Mouse (Mus musculus) small intestine, adult 2 months (tissue): ENCODE data around the gene Sprr2a3. TPM values are rescaled to one million over a fixed set of nuclear protein-coding genes. Genes with fewer than 3 reads are reported as not detected.

Experiments used
- H3K27ac ChIP-seq: fragments of 200-500 bp; 2 replicates; pipeline ENCODE4 v1.5.1; 2012; ENCODE audit warnings: low read depth, low read length, control low read depth, inconsistent platforms; ENCODE audit not compliant: insufficient read depth
- H3K27me3 ChIP-seq: fragments of 200-500 bp; 2 replicates; pipeline ENCODE4 v1.6.1; 2012; ENCODE audit warnings: mild to moderate bottlenecking, moderate library complexity, low read length, inconsistent platforms; ENCODE audit not compliant: control insufficient read depth, insufficient read depth
- H3K36me3 ChIP-seq: fragments of 200-500 bp; 2 replicates; pipeline ENCODE4 v1.6.1; 2012; ENCODE audit warnings: mild to moderate bottlenecking, low read length, control low read depth, inconsistent platforms; ENCODE audit not compliant: control insufficient read depth, insufficient read depth
- H3K4me1 ChIP-seq: fragments of 200-500 bp; 2 replicates; pipeline ENCODE4 v1.6.1; 2012; ENCODE audit warnings: low read length, inconsistent platforms, mixed read lengths; ENCODE audit not compliant: control insufficient read depth, insufficient read depth, insufficient read length
- H3K4me3 ChIP-seq: fragments of 200-500 bp; 2 replicates; pipeline ENCODE4 v1.5.1; 2012; ENCODE audit warnings: low read depth, mild to moderate bottlenecking, control low read depth, inconsistent platforms, low read length, moderate library complexity
- CTCF ChIP-seq: fragments of 200-500 bp; IDR thresholded peaks from 2 replicates; pipeline ENCODE4 v1.5.1; 2012; ENCODE audit warnings: low read depth, mild to moderate bottlenecking, control low read depth, inconsistent platforms, low read length, moderate library complexity, mixed read lengths; ENCODE audit not compliant: insufficient replicate concordance, insufficient read length; ENCODE audit errors: extremely low read depth
- POLR2A ChIP-seq: fragments of 200-500 bp; IDR thresholded peaks from 2 replicates; pipeline ENCODE4 v1.6.1; 2012; ENCODE audit warnings: low read depth, mild to moderate bottlenecking, control low read depth, inconsistent platforms, low read length, moderate library complexity
- WGBS: fragments of 180-500 bp; shearing (Covaris S2); methylation state at CpG from one replicate; pipeline ENCODE4 v1.1.7; 2018; 5-methylcytosine and 5-hydroxymethylcytosine counted together
- polyA plus RNA-seq: library from polyadenylated mRNA; depleted of rRNA; stranded (reverse); fragments of >200 nt; gene quantifications from 2 replicates; pipeline ENCODE4 v1.2.3, GENCODE M21; 2012; rRNA removed

The Sprr2a3 gene
- polyA plus RNA-seq, 1 experiment = 247 TPM

GRCm38 (mm10) chr3:92338840-92339239, 53.6 kb downstream of the Sprr2a3 start, which contains the start of gene Sprr2d:
Sprr2d (plus strand) TSS chr3:92339140.
- Histone ChIP-seq H3K36me3 (no peaks in the 10 kb centered on the region), H3K4me1 (no peaks in the 10 kb centered on the region), H3K27ac (no peak within 1 kb of the TSS), H3K27me3 (no peaks in the 10 kb centered on the region), H3K4me3 (no peak within 1 kb of the TSS)
- no peak for TF ChIP-seq CTCF
- no peak for TF ChIP-seq POLR2A
- WGBS = 93% methylated on average over 5 of the region's 5 CpGs

Other genes with a start within 250 kb of the Sprr2a3 start
- gene Lor, start 202.3 kb upstream of the Sprr2a3 start, polyA plus RNA-seq = 0.11 and 0.63 TPM in 2 replicates
- 0.10 TPM in 1 of 2 replicates, not detected in the other for gene Prr9, start 161.5 kb upstream of the Sprr2a3 start, polyA plus RNA-seq
- not detected in 2 replicates for gene Lelp1, start 142.7 kb upstream of the Sprr2a3 start, polyA plus RNA-seq
- gene Sprr2a1, start 69.6 kb upstream of the Sprr2a3 start, polyA plus RNA-seq = 62.1 and 77.3 TPM in 2 replicates
- gene Sprr2a2, start 69.5 kb upstream of the Sprr2a3 start, polyA plus RNA-seq = 35,085 and 54,275 TPM in 2 replicates
- gene Sprr2b, start 31.2 kb downstream of the Sprr2a3 start, polyA plus RNA-seq = not detected in 2 replicates
- not detected in 2 replicates for gene Sprr2d, start 53.7 kb downstream of the Sprr2a3 start, polyA plus RNA-seq
- not detected in 2 replicates for gene Sprr2e, start 66.7 kb downstream of the Sprr2a3 start, polyA plus RNA-seq
- gene Sprr2f, start 79.8 kb downstream of the Sprr2a3 start, polyA plus RNA-seq = not detected in 2 replicates
- gene Sprr2h, start 100.3 kb downstream of the Sprr2a3 start, polyA plus RNA-seq = not detected in 2 replicates
- not detected in 2 replicates for gene Sprr2i, start 122.6 kb downstream of the Sprr2a3 start, polyA plus RNA-seq
- gene Sprr2j-ps, start 132.7 kb downstream of the Sprr2a3 start, polyA plus RNA-seq = not detected in 2 replicates
- 3.7 and 8.0 TPM in 2 replicates for gene Gm9774, start 144.0 kb downstream of the Sprr2a3 start, polyA plus RNA-seq
- not detected in 2 replicates for gene Sprr2k, start 147.2 kb downstream of the Sprr2a3 start, polyA plus RNA-seq
- gene Sprr1b, start 153.4 kb downstream of the Sprr2a3 start, polyA plus RNA-seq = not detected in 2 replicates
- 0.19 TPM in 1 of 2 replicates, not detected in the other for gene Sprr3, start 173.3 kb downstream of the Sprr2a3 start, polyA plus RNA-seq
- 43.3 and 86.0 TPM in 2 replicates for gene Sprr1a, start 200.5 kb downstream of the Sprr2a3 start, polyA plus RNA-seq
- gene Sprr4, start 215.1 kb downstream of the Sprr2a3 start, polyA plus RNA-seq = not detected in 2 replicates
- not detected in 2 replicates for gene 2310046K23Rik, start 249.1 kb downstream of the Sprr2a3 start, polyA plus RNA-seq